Mouse (Mus musculus): ENCODE measurements around the gene Ntn1. TPM values are rescaled to one million over a fixed set of nuclear protein-coding genes. Genes with fewer than 3 reads are reported as not detected.

Ntn1 gene
- polyA plus RNA-seq, 1 experiment: 15.6 TPM

GRCm38 (mm10) chr11:68164408-68164807, 236.2 kb downstream of the Ntn1 start:
- H3K4me2 ChIP-seq (ENCODE audit: low read depth): no peak overlapping the region
- no peaks in the 10 kb centered on the region for H3K36me3 ChIP-seq (ENCODE audit: control insufficient read depth, insufficient read depth)
- no peak overlapping the region for H3K4me3 ChIP-seq
- H3ac ChIP-seq (ENCODE audit: control insufficient read depth, insufficient read length): no peak overlapping the region
- no peaks in the 10 kb centered on the region for H3K79me2 ChIP-seq (ENCODE audit: control insufficient read depth, insufficient read depth)
- TF ChIP-seq REST (IDR thresholded peaks at IDR 0.05; ENCODE audit: insufficient read depth, insufficient read length) (no peak), E2F4 (IDR thresholded peaks at IDR 0.05; ENCODE audit: insufficient read depth) (no peak), POLR2A (IDR thresholded peaks at IDR 0.05; ENCODE audit: insufficient read length, low read depth) (no peak), SRF (IDR thresholded peaks at IDR 0.05; ENCODE audit: control insufficient read depth, insufficient read length, low read depth) (no peak), MYOG (IDR thresholded peaks at IDR 0.05; ENCODE audit: control insufficient read depth in 1 of 3, insufficient read depth in 1 of 3, insufficient read length in 2 of 3, low read depth in 2 of 3) (no peak), MYOD1 (IDR thresholded peaks at IDR 0.05; ENCODE audit: control insufficient read depth in 1 of 3, insufficient read length in 2 of 3, low read depth in 2 of 3) (no peak), POLR2AphosphoS2 (IDR thresholded peaks at IDR 0.05; ENCODE audit: insufficient read length, low read depth) (no peak), USF1 (IDR thresholded peaks at IDR 0.05; ENCODE audit: low read depth) (no peak), MAX (IDR thresholded peaks at IDR 0.05; ENCODE audit: low read depth) (no peak)
- no peaks in the 10 kb centered on the region for H3K27me3 ChIP-seq (ENCODE audit: control insufficient read depth, insufficient read depth, insufficient read length)

- Histone ChIP-seq H3ac (ENCODE audit: control insufficient read depth, insufficient read length) (no peak overlapping the region), H3K4me2 (ENCODE audit: low read depth) (no peak overlapping the region), H3K4me3 (no peak overlapping the region), H3K36me3 (ENCODE audit: control insufficient read depth, insufficient read depth) (no peaks in the 10 kb centered on the region), H3K79me2 (ENCODE audit: control insufficient read depth, insufficient read depth) (no peaks in the 10 kb centered on the region), H3K27me3 (ENCODE audit: control insufficient read depth, insufficient read depth, insufficient read length) (no peaks in the 10 kb centered on the region)
- no peak for TF ChIP-seq REST (IDR thresholded peaks at IDR 0.05; ENCODE audit: insufficient read depth, insufficient read length)
- TF ChIP-seq MYOG (IDR thresholded peaks at IDR 0.05; ENCODE audit: control insufficient read depth in 1 of 3, insufficient read depth in 1 of 3, insufficient read length in 2 of 3, low read depth in 2 of 3): no peak
- no peak for TF ChIP-seq POLR2A (IDR thresholded peaks at IDR 0.05; ENCODE audit: insufficient read length, low read depth)
- TF ChIP-seq MAX (IDR thresholded peaks at IDR 0.05; ENCODE audit: low read depth): no peak
- no peak for TF ChIP-seq POLR2AphosphoS2 (IDR thresholded peaks at IDR 0.05; ENCODE audit: insufficient read length, low read depth)
- no peak for TF ChIP-seq MYOD1 (IDR thresholded peaks at IDR 0.05; ENCODE audit: control insufficient read depth in 1 of 3, insufficient read length in 2 of 3, low read depth in 2 of 3)
- no peak for TF ChIP-seq E2F4 (IDR thresholded peaks at IDR 0.05; ENCODE audit: insufficient read depth)
- no peak for TF ChIP-seq USF1 (IDR thresholded peaks at IDR 0.05; ENCODE audit: low read depth)
Observed at GRCm38 (mm10) chr11:68159867-68160266, 240.8 kb downstream of the Ntn1 start.

Other genes with a start within 250 kb of the Ntn1 start
- gene Pik3r5, start 31.3 kb upstream of the Ntn1 start, polyA plus RNA-seq (2012; fragmentation: generic; extraction: Trizol): 0.22 TPM
- 0.05 TPM for gene Pik3r6, start 102.2 kb upstream of the Ntn1 start, polyA plus RNA-seq (2012; fragmentation: generic; extraction: Trizol)
- not detected for gene Mfsd6l, start 155.4 kb upstream of the Ntn1 start, polyA plus RNA-seq (2012; fragmentation: generic; extraction: Trizol)
- not detected for gene Ccdc42, start 186.2 kb upstream of the Ntn1 start, polyA plus RNA-seq (2012; fragmentation: generic; extraction: Trizol)

Data from myocyte (in vitro differentiated cells).